Mouse (Mus musculus): ENCODE results near the gene Ankrd44. TPM values are rescaled to one million over a fixed set of nuclear protein-coding genes. Genes with fewer than 3 reads are reported as not detected.
A peak's percentile ranks its signal among the peaks of the same experiment; 100 is the strongest.

The Ankrd44 gene
- polyA plus RNA-seq, 1 experiment from 2014 or later, result 32.3 TPM

GRCm38 (mm10) chr1:54914387-54914786 lies 11.8 kb downstream of the Ankrd44 start:
- no peak for ATAC-seq (replicated peaks)

GRCm38 (mm10) chr1:54913379-54913873 lies 12.8 kb downstream of the Ankrd44 start:
- Histone ChIP-seq H3K9me3 (no peaks in the 10 kb centered on the region), H3K4me3 (no peak overlapping the region), H3K27me3 (replicated peaks) (no peaks in the 10 kb centered on the region), H3K4me2 (no peak overlapping the region), H3K9ac (no peak overlapping the region), H3K27ac (no peak overlapping the region), H3K36me3 (replicated peaks) (no peaks in the 10 kb centered on the region), H3K4me1 (peaks cover 7% of the 10 kb centered on the region)
- WGBS, result 90% methylated on average over 3 of the region's 3 CpGs
- ATAC-seq (replicated peaks), result no peak

More at GRCm38 (mm10) chr1:54914387-54914786, 11.8 kb downstream of the Ankrd44 start:
- H3K4me1 ChIP-seq, result peaks cover 3% of the 10 kb centered on the region
- no peak overlapping the region for H3K27ac ChIP-seq
- H3K36me3 ChIP-seq (replicated peaks), result no peaks in the 10 kb centered on the region
- WGBS, result 55% methylated on average over 9 of the region's 9 CpGs
- H3K9ac ChIP-seq, result no peak overlapping the region
- H3K4me2 ChIP-seq, result no peak overlapping the region
- no peaks in the 10 kb centered on the region for H3K27me3 ChIP-seq (replicated peaks)
- H3K9me3 ChIP-seq, result no peaks in the 10 kb centered on the region
- H3K4me3 ChIP-seq, result no peak overlapping the region

- no peak overlapping the region for H3K4me3 ChIP-seq
- no peak overlapping the region for H3K9ac ChIP-seq
- H3K27me3 ChIP-seq (replicated peaks), result no peaks in the 10 kb centered on the region
- no peaks in the 10 kb centered on the region for H3K9me3 ChIP-seq
- H3K4me2 ChIP-seq, result no peak overlapping the region
- no peaks in the 10 kb centered on the region for H3K36me3 ChIP-seq (replicated peaks)
- no peak for ATAC-seq (replicated peaks)
- H3K27ac ChIP-seq, result no peak overlapping the region
- H3K4me1 ChIP-seq, result peaks cover 7% of the 10 kb centered on the region
Observed at GRCm38 (mm10) chr1:54913063-54913335, 13.2 kb downstream of the Ankrd44 start.

- H3K36me3 ChIP-seq (replicated peaks), result no peaks in the 10 kb centered on the region
- no peak overlapping the region for H3K4me3 ChIP-seq
- no peak overlapping the region for H3K27ac ChIP-seq
- peaks cover 7% of the 10 kb centered on the region for H3K4me1 ChIP-seq
- H3K27me3 ChIP-seq (replicated peaks), result no peaks in the 10 kb centered on the region
- H3K9ac ChIP-seq, result no peak overlapping the region
- no peaks in the 10 kb centered on the region for H3K9me3 ChIP-seq
- WGBS, result 66% methylated on average over 7 of the region's 7 CpGs
- H3K4me2 ChIP-seq, result no peak overlapping the region
- no peak for ATAC-seq (replicated peaks)
Observed at GRCm38 (mm10) chr1:54912290-54913062, 13.7 kb downstream of the Ankrd44 start.

GRCm38 (mm10) chr1:54911256-54911610 lies 15.0 kb downstream of the Ankrd44 start:
- Histone ChIP-seq H3K4me1 (peaks cover 12% of the 10 kb centered on the region), H3K27ac (no peak overlapping the region), H3K9me3 (no peaks in the 10 kb centered on the region), H3K27me3 (replicated peaks) (no peaks in the 10 kb centered on the region), H3K36me3 (replicated peaks) (no peaks in the 10 kb centered on the region), H3K4me3 (no peak overlapping the region), H3K9ac (no peak overlapping the region), H3K4me2 (no peak overlapping the region)
- WGBS, result 94% methylated on average over 1 of the region's 1 CpGs
- ATAC-seq (replicated peaks), result no peak

- no peak overlapping the region for H3K4me2 ChIP-seq
- no peaks in the 10 kb centered on the region for H3K9me3 ChIP-seq
- no peak overlapping the region for H3K4me3 ChIP-seq
- no peak overlapping the region for H3K9ac ChIP-seq
- H3K36me3 ChIP-seq (replicated peaks), result no peaks in the 10 kb centered on the region
- 81% methylated on average over 5 of the region's 5 CpGs for WGBS
- H3K27ac ChIP-seq, result no peak overlapping the region
- H3K4me1 ChIP-seq, result peaks cover 12% of the 10 kb centered on the region
- ATAC-seq (replicated peaks), result no peak
- H3K27me3 ChIP-seq (replicated peaks), result no peaks in the 10 kb centered on the region
Observed at GRCm38 (mm10) chr1:54910489-54911255, 15.5 kb downstream of the Ankrd44 start.

- 81% methylated on average over 3 of the region's 3 CpGs for WGBS
- H3K4me2 ChIP-seq, result no peak overlapping the region
- H3K4me1 ChIP-seq, result peaks cover 12% of the 10 kb centered on the region
- no peak overlapping the region for H3K27ac ChIP-seq
- H3K27me3 ChIP-seq (replicated peaks), result no peaks in the 10 kb centered on the region
- no peaks in the 10 kb centered on the region for H3K36me3 ChIP-seq (replicated peaks)
- H3K4me3 ChIP-seq, result no peak overlapping the region
- no peak overlapping the region for H3K9ac ChIP-seq
- no peaks in the 10 kb centered on the region for H3K9me3 ChIP-seq
- no peak for ATAC-seq (replicated peaks)
Observed at GRCm38 (mm10) chr1:54908786-54909185, 17.4 kb downstream of the Ankrd44 start.

GRCm38 (mm10) chr1:54907066-54907639 lies 19.0 kb downstream of the Ankrd44 start:
- H3K4me1 ChIP-seq, result peaks cover 12% of the 10 kb centered on the region
- no peak overlapping the region for H3K9ac ChIP-seq
- ATAC-seq (replicated peaks), result no peak
- H3K27ac ChIP-seq, result 0 out of 2 replicates have a peak overlapping the region, but pooled peaks have one; percentile 10
- H3K4me2 ChIP-seq, result no peak overlapping the region
- H3K27me3 ChIP-seq (replicated peaks), result no peaks in the 10 kb centered on the region
- H3K36me3 ChIP-seq (replicated peaks), result no peaks in the 10 kb centered on the region
- no peak overlapping the region for H3K4me3 ChIP-seq
- H3K9me3 ChIP-seq, result no peaks in the 10 kb centered on the region
- 43% methylated on average over 15 of the region's 15 CpGs for WGBS

GRCm38 (mm10) chr1:54906322-54906721 lies 19.9 kb downstream of the Ankrd44 start:
- Histone ChIP-seq H3K36me3 (replicated peaks) (no peaks in the 10 kb centered on the region), H3K4me1 (peaks cover 12% of the 10 kb centered on the region), H3K9ac (no peak overlapping the region), H3K4me2 (no peak overlapping the region), H3K27me3 (replicated peaks) (no peaks in the 10 kb centered on the region), H3K27ac (peak overlapping the region; percentile 10; the same call in 1 of the 2 replicates), H3K4me3 (no peak overlapping the region), H3K9me3 (no peaks in the 10 kb centered on the region)
- ATAC-seq (replicated peaks), result peak; percentile 57
- WGBS, result 83% methylated on average over 8 of the region's 8 CpGs

GRCm38 (mm10) chr1:54905632-54906031 lies 20.6 kb downstream of the Ankrd44 start:
- no peak overlapping the region for H3K27ac ChIP-seq
- no peaks in the 10 kb centered on the region for H3K27me3 ChIP-seq (replicated peaks)
- H3K36me3 ChIP-seq (replicated peaks), result no peaks in the 10 kb centered on the region
- H3K4me2 ChIP-seq, result no peak overlapping the region
- no peak for ATAC-seq (replicated peaks)
- peaks cover 12% of the 10 kb centered on the region for H3K4me1 ChIP-seq
- WGBS, result 67% methylated on average over 7 of the region's 7 CpGs
- H3K9ac ChIP-seq, result no peak overlapping the region
- H3K4me3 ChIP-seq, result no peak overlapping the region
- H3K9me3 ChIP-seq, result no peaks in the 10 kb centered on the region

GRCm38 (mm10) chr1:54904165-54904564 lies 22.0 kb downstream of the Ankrd44 start:
- Histone ChIP-seq H3K4me3 (no peak overlapping the region), H3K4me1 (peaks cover 15% of the 10 kb centered on the region), H3K9me3 (no peaks in the 10 kb centered on the region), H3K27ac (no peak overlapping the region), H3K9ac (no peak overlapping the region), H3K27me3 (replicated peaks) (no peaks in the 10 kb centered on the region), H3K4me2 (no peak overlapping the region), H3K36me3 (replicated peaks) (no peaks in the 10 kb centered on the region)
- 89% methylated on average over 2 of the region's 2 CpGs for WGBS
- no peak for ATAC-seq (replicated peaks)

- peaks cover 25% of the 10 kb centered on the region for H3K4me1 ChIP-seq
- no peaks in the 10 kb centered on the region for H3K9me3 ChIP-seq
- no peak overlapping the region for H3K4me2 ChIP-seq
- WGBS, result 95% methylated on average over 12 of the region's 12 CpGs
- no peak overlapping the region for H3K9ac ChIP-seq
- no peaks in the 10 kb centered on the region for H3K36me3 ChIP-seq (replicated peaks)
- ATAC-seq (replicated peaks), result no peak
- H3K27me3 ChIP-seq (replicated peaks), result no peaks in the 10 kb centered on the region
- no peak overlapping the region for H3K27ac ChIP-seq
- no peak overlapping the region for H3K4me3 ChIP-seq
Observed at GRCm38 (mm10) chr1:54902689-54903246, 23.4 kb downstream of the Ankrd44 start.

Data from midbrain, embryonic 15.5 days (tissue).